Mouse (Mus musculus) fibroblast of lung, adult 2 months (primary cell): ENCODE measurements around the gene Olfr923.
"Not testable (repeated sequence)": the region's sequence is repeated elsewhere in the genome, so short reads cannot be mapped to it uniquely, and the experiment has no call there.

Source experiments
- DNase-seq: peaks from one replicate; pipeline ENCODE4 v3.0.0-alpha.2; 2011; ENCODE audit warnings: low read depth

Olfr923 gene

GRCm38 (mm10) chr9:38826245-38826644 lies at the start of gene Olfr923:
Olfr923 (plus strand) TSS chr9:38826545.
- DNase-seq: no peak

GRCm38 (mm10) chr9:38792689-38793088 lies 33.7 kb upstream of the Olfr923 start:
- DNase-seq: no peak

GRCm38 (mm10) chr9:38805696-38806095 lies 20.6 kb upstream of the Olfr923 start:
- no peak for DNase-seq

GRCm38 (mm10) chr9:38814314-38814713 lies 12.0 kb upstream of the Olfr923 start, which contains the start of gene Olfr922:
Olfr922 (plus strand) TSS chr9:38814614.
- DNase-seq: no peak

GRCm38 (mm10) chr9:38815458-38815986 lies 10.8 kb upstream of the Olfr923 start:
- no peak for DNase-seq

- no peak for DNase-seq
Observed at GRCm38 (mm10) chr9:38833027-38833426, 6.7 kb downstream of the Olfr923 start.

- DNase-seq: no peak
Observed at GRCm38 (mm10) chr9:38844149-38844548, 17.8 kb downstream of the Olfr923 start, which contains the start of gene Olfr924. Olfr924 (plus strand) TSS chr9:38844449.

GRCm38 (mm10) chr9:38854760-38855159 lies 28.4 kb downstream of the Olfr923 start, which contains the start of gene Olfr26:
Olfr26 (plus strand) TSS chr9:38855060.
- DNase-seq: no peak

- not testable (repeated sequence) for DNase-seq
Observed at GRCm38 (mm10) chr9:38874880-38875279, 48.5 kb downstream of the Olfr923 start.

- no peak for DNase-seq
Observed at GRCm38 (mm10) chr9:38876826-38877225, 50.5 kb downstream of the Olfr923 start, which contains the start of gene Olfr926. Olfr926 (plus strand) TSS chr9:38877126.
